In genomic region chr4:118043331-118044002, GRCm38 (mm10) we compare ENCODE assay signal across 16 mouse cellular contexts.
A peak's percentile ranks its signal among the peaks of the same experiment; 100 is the strongest.
DNase-seq lines count a peak whose midpoint lies in the region; ATAC-seq and TF ChIP-seq lines count a peak whose summit lies in the region.
"Had no signal": no experiment of that assay in that cellular context is flagged by ENCODE, and none has a peak within 500 bp of the region (broad histone marks: within the 10 kb centered on the region; RNA-seq: fewer than 3 reads in every experiment).

No protein-coding gene starts in this region.

- no peak for TF ChIP-seq CTCF in kidney, postnatal 0 days (IDR thresholded peaks at IDR 0.05; ENCODE audit: low read depth)

- DNase-seq in embryonic facial prominence, embryonic 14.5 days (ENCODE audit: low spot score) = peak; percentile 25
- no peak for DNase-seq in embryonic facial prominence, embryonic 10.5 days (ENCODE audit: low spot score)
- DNase-seq in kidney, postnatal 0 days (ENCODE audit: low spot score) = no peak
- DNase-seq in kidney, adult 18-20 months = no peak
- DNase-seq in MEL-GATA-1-ER (ENCODE audit: extremely low read depth, low read depth) = peak; percentile 56
- DNase-seq in cerebellum, postnatal 10 days = no peak
- DNase-seq: B cell, adult 2 months; cerebellum, adult 2 months; heart, adult 11 months; layer of hippocampus, postnatal 36 days; right cerebral cortex, postnatal 14 days had no signal

- no peak overlapping the region for H3K9ac ChIP-seq in embryonic facial prominence, embryonic 14.5 days (ENCODE audit: low read depth, low read length)
- H3K9ac ChIP-seq in kidney, postnatal 0 days (ENCODE audit: low read depth, low read length) = no peak overlapping the region
- no peak overlapping the region for H3K9ac ChIP-seq in limb, embryonic 13.5 days
- H3K9ac ChIP-seq: forebrain, embryonic 12.5 days; liver, embryonic 15.5 days; midbrain, embryonic 15.5 days had no signal

- no peak overlapping the region for H3K27ac ChIP-seq in embryonic facial prominence, embryonic 14.5 days (replicated peaks; ENCODE audit: low read depth, low read length)
- H3K27ac ChIP-seq in embryonic facial prominence, embryonic 10.5 days (replicated peaks) = no peak overlapping the region
- H3K27ac ChIP-seq in kidney, postnatal 0 days = peak overlapping the region; percentile 21; the same call in 1 of the 2 replicates
- H3K27ac ChIP-seq in limb, embryonic 13.5 days = peak overlapping the region; percentile 66
- H3K27ac ChIP-seq: forebrain, embryonic 12.5 days; layer of hippocampus, adult 2 months; liver, embryonic 15.5 days; midbrain, embryonic 15.5 days had no signal

- no peaks in the 10 kb centered on the region for H3K27me3 ChIP-seq in embryonic facial prominence, embryonic 14.5 days (replicated peaks; ENCODE audit: control insufficient read depth, insufficient read depth, low read length)
- H3K27me3 ChIP-seq in embryonic facial prominence, embryonic 10.5 days (replicated peaks; ENCODE audit: low read depth, poor library complexity, severe bottlenecking) = no peaks in the 10 kb centered on the region
- H3K27me3 ChIP-seq in kidney, postnatal 0 days (ENCODE audit: insufficient read depth, low read length) = no peaks in the 10 kb centered on the region
- no peaks in the 10 kb centered on the region for H3K27me3 ChIP-seq in limb, embryonic 13.5 days
- H3K27me3 ChIP-seq: forebrain, embryonic 12.5 days; liver, embryonic 15.5 days; midbrain, embryonic 15.5 days had no signal

- ATAC-seq in embryonic facial prominence, embryonic 14.5 days (ENCODE audit: low read depth) = no peak
- no peak for ATAC-seq in kidney, postnatal 0 days (replicated peaks; ENCODE audit: low FRiP score, low read depth)
- ATAC-seq in limb, embryonic 13.5 days (ENCODE audit: low FRiP score, low read depth) = no peak; the same call in 1 of the 2 replicates
- ATAC-seq: midbrain, embryonic 15.5 days had no signal

- no peak overlapping the region for H3K4me3 ChIP-seq in embryonic facial prominence, embryonic 14.5 days (ENCODE audit: low read depth, low read length)
- H3K4me3 ChIP-seq in embryonic facial prominence, embryonic 10.5 days = no peak overlapping the region
- H3K4me3 ChIP-seq in kidney, postnatal 0 days (replicated peaks; ENCODE audit: low read depth, low read length) = no peak overlapping the region
- H3K4me3 ChIP-seq in limb, embryonic 13.5 days = no peak overlapping the region
- H3K4me3 ChIP-seq: forebrain, embryonic 12.5 days; layer of hippocampus, adult 2 months; liver, embryonic 15.5 days; midbrain, embryonic 15.5 days had no signal

- peaks cover 11% of the 10 kb centered on the region for H3K4me1 ChIP-seq in embryonic facial prominence, embryonic 14.5 days (ENCODE audit: control insufficient read depth, insufficient read depth, low read length)
- H3K4me1 ChIP-seq in embryonic facial prominence, embryonic 10.5 days = peaks cover 23% of the 10 kb centered on the region
- no peaks in the 10 kb centered on the region for H3K4me1 ChIP-seq in kidney, postnatal 0 days (replicated peaks; ENCODE audit: insufficient read depth, low read length)
- peaks cover 56% of the 10 kb centered on the region for H3K4me1 ChIP-seq in limb, embryonic 13.5 days
- H3K4me1 ChIP-seq: midbrain, embryonic 15.5 days had no signal

- 72% methylated on average over 8 of the region's 8 CpGs for WGBS in embryonic facial prominence, embryonic 14.5 days
- WGBS in embryonic facial prominence, embryonic 10.5 days = 88% methylated on average over 8 of the region's 8 CpGs
- WGBS in kidney, postnatal 0 days = 79% methylated on average over 8 of the region's 8 CpGs
- 53% methylated on average over 8 of the region's 8 CpGs for WGBS in limb, embryonic 13.5 days

- no peaks in the 10 kb centered on the region for H3K36me3 ChIP-seq in embryonic facial prominence, embryonic 14.5 days (ENCODE audit: control insufficient read depth, insufficient read depth, low read length)
- H3K36me3 ChIP-seq in embryonic facial prominence, embryonic 10.5 days (replicated peaks) = no peaks in the 10 kb centered on the region
- no peaks in the 10 kb centered on the region for H3K36me3 ChIP-seq in kidney, postnatal 0 days (ENCODE audit: insufficient read depth, low read length)
- H3K36me3 ChIP-seq in limb, embryonic 13.5 days = no peaks in the 10 kb centered on the region
- H3K36me3 ChIP-seq: forebrain, embryonic 12.5 days; liver, embryonic 15.5 days; midbrain, embryonic 15.5 days had no signal

- no peaks in the 10 kb centered on the region for H3K9me3 ChIP-seq in embryonic facial prominence, embryonic 14.5 days (ENCODE audit: control insufficient read depth, low read length)
- no peaks in the 10 kb centered on the region for H3K9me3 ChIP-seq in embryonic facial prominence, embryonic 10.5 days
- no peaks in the 10 kb centered on the region for H3K9me3 ChIP-seq in kidney, postnatal 0 days (replicated peaks; ENCODE audit: low read length)
- H3K9me3 ChIP-seq in limb, embryonic 13.5 days = no peaks in the 10 kb centered on the region
- H3K9me3 ChIP-seq: forebrain, embryonic 12.5 days; liver, embryonic 15.5 days; midbrain, embryonic 15.5 days had no signal

- H3K4me2 ChIP-seq in embryonic facial prominence, embryonic 14.5 days (ENCODE audit: low read depth, low read length) = no peak overlapping the region
- no peak overlapping the region for H3K4me2 ChIP-seq in kidney, postnatal 0 days (ENCODE audit: low read length)
- H3K4me2 ChIP-seq in limb, embryonic 13.5 days (replicated peaks) = no peak overlapping the region
- H3K4me2 ChIP-seq: forebrain, embryonic 12.5 days; liver, embryonic 15.5 days; midbrain, embryonic 15.5 days had no signal

Comparison
In these comparisons a context has a peak if more than half of its experiments do, and no peak if none do; other contexts are left out.
1. DNase-seq: peak in embryonic facial prominence, embryonic 14.5 days (single experiment) and MEL-GATA-1-ER (single experiment); none in embryonic facial prominence, embryonic 10.5 days (single experiment), kidney, postnatal 0 days (single experiment), kidney, adult 18-20 months (single experiment) and cerebellum, postnatal 10 days (0 of 2).
2. H3K27ac ChIP-seq: peak in kidney, postnatal 0 days (single experiment) and limb, embryonic 13.5 days (single experiment); none in embryonic facial prominence, embryonic 14.5 days (single experiment) and embryonic facial prominence, embryonic 10.5 days (single experiment).